Mouse (Mus musculus) myocyte (in vitro differentiated cells): ENCODE results near the gene Abhd6. TPM values are rescaled to one million over a fixed set of nuclear protein-coding genes. Genes with fewer than 3 reads are reported as not detected.
A peak's percentile ranks its signal among the peaks of the same experiment; 100 is the strongest.

ENCODE experiments used
- H3K27me3 ChIP-seq: one replicate; pipeline ENCODE4 v1.6.1; 2011; ENCODE audit not compliant: control insufficient read depth, insufficient read depth, insufficient read length
- H3K36me3 ChIP-seq: one replicate; pipeline ENCODE4 v1.6.1; 2011; ENCODE audit not compliant: control insufficient read depth, insufficient read depth
- H3K4me2 ChIP-seq: one replicate; pipeline ENCODE4 v1.6.1; 2011; ENCODE audit warnings: low read depth, control low read depth
- H3K4me3 ChIP-seq: one replicate; pipeline ENCODE4 v1.5.1; 2011; ENCODE audit warnings: mild to moderate bottlenecking, control low read depth, moderate library complexity
- H3K79me2 ChIP-seq: one replicate; pipeline ENCODE4 v1.6.1; 2011; ENCODE audit not compliant: control insufficient read depth, insufficient read depth
- H3ac ChIP-seq: one replicate; pipeline ENCODE4 v1.6.1; 2011; ENCODE audit not compliant: control insufficient read depth, insufficient read length
- CEBPB ChIP-seq: IDR thresholded peaks from 2 replicates; pipeline ENCODE4 v1.6.1; 2011; ENCODE audit warnings: mild to moderate bottlenecking, moderate library complexity; ENCODE audit not compliant: poor library complexity, insufficient read depth, severe bottlenecking
- E2F4 ChIP-seq: IDR thresholded peaks from one replicate; pipeline ENCODE4 v1.6.1; 2011; ENCODE audit warnings: mild to moderate bottlenecking, control low read depth, moderate library complexity; ENCODE audit not compliant: insufficient read depth
- MAX ChIP-seq: IDR thresholded peaks from one replicate; pipeline ENCODE4 v1.6.1; 2011; ENCODE audit warnings: low read depth, mild to moderate bottlenecking, control low read depth
- MYOD1 ChIP-seq, 3 experiments: IDR thresholded peaks; one replicate each; pipeline ENCODE4 v1.6.1; 2011; ENCODE audit warnings: control low read depth in 2 of 3, low read depth in 2 of 3, mild to moderate bottlenecking in 2 of 3, moderate library complexity in 1 of 3; ENCODE audit not compliant: insufficient read length in 2 of 3, control insufficient read depth in 1 of 3
- MYOG ChIP-seq, 3 experiments: IDR thresholded peaks; one replicate each; pipeline ENCODE4 v1.6.1; 2011; ENCODE audit warnings: control low read depth in 2 of 3, low read depth in 2 of 3, mild to moderate bottlenecking in 2 of 3; ENCODE audit not compliant: insufficient read length in 2 of 3, control insufficient read depth in 1 of 3, insufficient read depth in 1 of 3
- POLR2A ChIP-seq: IDR thresholded peaks from one replicate; pipeline ENCODE4 v1.6.1; 2011; ENCODE audit warnings: low read depth, mild to moderate bottlenecking, control low read depth, moderate library complexity; ENCODE audit not compliant: insufficient read length
- POLR2AphosphoS2 ChIP-seq: IDR thresholded peaks from one replicate; pipeline ENCODE4 v1.6.1; 2011; ENCODE audit warnings: low read depth, control low read depth; ENCODE audit not compliant: insufficient read length
- REST ChIP-seq: IDR thresholded peaks from one replicate; pipeline ENCODE4 v1.6.1; 2011; ENCODE audit warnings: mild to moderate bottlenecking, control low read depth, moderate library complexity; ENCODE audit not compliant: insufficient read depth, insufficient read length
- SRF ChIP-seq: IDR thresholded peaks from one replicate; pipeline ENCODE4 v1.6.1; 2011; ENCODE audit warnings: low read depth; ENCODE audit not compliant: control insufficient read depth, insufficient read length
- TCF12 ChIP-seq: IDR thresholded peaks from one replicate; pipeline ENCODE4 v1.6.1; 2011; ENCODE audit warnings: mild to moderate bottlenecking, control low read depth; ENCODE audit not compliant: poor library complexity, insufficient read depth, severe bottlenecking
- TCF3 ChIP-seq: IDR thresholded peaks from one replicate; pipeline ENCODE4 v1.6.1; 2011; ENCODE audit warnings: low read depth, control low read depth; ENCODE audit not compliant: insufficient read length
- USF1 ChIP-seq: IDR thresholded peaks from one replicate; pipeline ENCODE4 v1.6.1; 2011; ENCODE audit warnings: low read depth, mild to moderate bottlenecking, control low read depth, moderate library complexity
- polyA plus RNA-seq: library from polyadenylated mRNA; unstranded; fragments of >200 nt; fragmentation: generic; extraction: Trizol; gene quantifications from one replicate; pipeline ENCODE4 v1.2.1, GENCODE M21; 2012; ENCODE audit warnings: missing spikeins

Abhd6 gene
- polyA plus RNA-seq, 1 experiment, result 10.5 TPM

DNA sequence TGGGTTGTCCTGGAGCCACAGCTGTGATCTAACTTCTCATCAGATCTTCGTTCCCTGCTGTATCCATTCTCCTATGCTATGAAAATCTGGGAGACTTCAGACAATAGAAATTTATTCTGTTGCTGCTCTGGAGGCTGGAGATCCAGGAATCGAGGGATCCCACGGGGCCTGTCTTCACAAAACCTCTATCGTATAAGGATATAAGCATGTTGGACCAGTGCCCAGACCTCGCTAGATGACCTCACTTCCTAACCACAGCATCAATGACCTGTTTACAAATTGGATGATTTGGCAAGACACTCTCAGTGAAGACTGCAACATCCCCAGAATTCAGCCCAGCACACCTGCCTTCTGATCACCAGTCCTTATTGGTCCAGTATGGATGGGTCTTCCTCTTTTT lies 41.0 kb upstream of the Abhd6 start:
- no peak overlapping the region for H3K4me3 ChIP-seq
- no peaks in the 10 kb centered on the region for H3K79me2 ChIP-seq
- H3K4me2 ChIP-seq, result peak overlapping the region; percentile 46
- TF ChIP-seq MYOD1 (IDR thresholded peaks at IDR 0.05; ENCODE audit: control insufficient read depth in 1 of 3, insufficient read length in 2 of 3, low read depth in 2 of 3) (no peak), MAX (no peak)
- no peaks in the 10 kb centered on the region for H3K36me3 ChIP-seq
- H3ac ChIP-seq, result no peak overlapping the region
- H3K27me3 ChIP-seq, result no peaks in the 10 kb centered on the region

DNA sequence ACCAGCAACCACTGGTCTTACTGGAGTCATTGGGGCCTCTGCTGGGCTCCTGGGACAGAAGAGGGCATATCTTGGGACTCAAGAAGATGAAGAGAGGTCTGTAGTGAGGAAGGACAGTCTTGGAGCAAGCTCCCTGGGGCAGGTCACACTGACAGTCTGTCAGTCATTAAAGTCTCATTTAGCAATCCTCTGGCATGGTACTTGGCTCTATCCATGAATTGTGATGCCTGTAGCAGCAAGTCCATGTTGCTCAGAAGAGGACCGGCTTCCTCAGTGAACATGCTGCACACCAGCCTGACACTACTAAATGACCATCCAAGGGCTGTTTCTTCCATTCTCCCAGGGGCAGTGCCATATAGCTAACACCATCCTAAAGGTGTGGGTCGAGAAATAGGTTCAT lies 40.1 kb upstream of the Abhd6 start:
- Histone ChIP-seq H3ac (no peak overlapping the region), H3K4me3 (no peak overlapping the region), H3K27me3 (no peaks in the 10 kb centered on the region), H3K36me3 (no peaks in the 10 kb centered on the region), H3K79me2 (no peaks in the 10 kb centered on the region), H3K4me2 (no peak overlapping the region)
- TF ChIP-seq MYOD1 (IDR thresholded peaks at IDR 0.05; ENCODE audit: control insufficient read depth in 1 of 3, insufficient read length in 2 of 3, low read depth in 2 of 3) (no peak), TCF3 (no peak), MYOG (IDR thresholded peaks at IDR 0.05; ENCODE audit: control insufficient read depth in 1 of 3, insufficient read depth in 1 of 3, insufficient read length in 2 of 3, low read depth in 2 of 3) (no peak), E2F4 (no peak), SRF (no peak), TCF12 (no peak), MAX (no peak), REST (no peak), CEBPB (no peak), POLR2AphosphoS2 (no peak), POLR2A (no peak), USF1 (no peak)

DNA sequence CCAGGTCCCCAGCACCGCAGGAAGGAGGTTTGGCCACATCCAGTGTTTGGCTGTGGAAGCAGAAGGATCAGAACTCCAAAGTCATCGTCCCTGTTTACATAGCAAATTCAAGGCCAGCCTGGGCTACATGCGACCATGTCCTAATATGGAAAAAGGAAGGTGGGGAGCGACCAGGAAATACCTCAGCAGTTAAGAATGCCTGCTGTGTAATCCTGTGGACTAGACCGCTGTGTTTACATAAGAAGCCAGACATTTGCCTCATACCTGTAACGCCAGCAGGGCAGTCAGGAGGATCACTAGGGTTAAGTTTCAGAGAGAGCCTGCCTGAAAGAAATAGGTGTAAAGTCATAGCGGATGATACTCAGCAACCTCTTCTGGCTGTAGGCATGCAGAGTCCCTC lies 39.5 kb upstream of the Abhd6 start:
- H3K27me3 ChIP-seq, result no peaks in the 10 kb centered on the region
- H3K79me2 ChIP-seq, result no peaks in the 10 kb centered on the region
- H3ac ChIP-seq, result no peak overlapping the region
- H3K36me3 ChIP-seq, result no peaks in the 10 kb centered on the region
- H3K4me2 ChIP-seq, result no peak overlapping the region
- H3K4me3 ChIP-seq, result no peak overlapping the region
- TF ChIP-seq REST, result no peak

DNA sequence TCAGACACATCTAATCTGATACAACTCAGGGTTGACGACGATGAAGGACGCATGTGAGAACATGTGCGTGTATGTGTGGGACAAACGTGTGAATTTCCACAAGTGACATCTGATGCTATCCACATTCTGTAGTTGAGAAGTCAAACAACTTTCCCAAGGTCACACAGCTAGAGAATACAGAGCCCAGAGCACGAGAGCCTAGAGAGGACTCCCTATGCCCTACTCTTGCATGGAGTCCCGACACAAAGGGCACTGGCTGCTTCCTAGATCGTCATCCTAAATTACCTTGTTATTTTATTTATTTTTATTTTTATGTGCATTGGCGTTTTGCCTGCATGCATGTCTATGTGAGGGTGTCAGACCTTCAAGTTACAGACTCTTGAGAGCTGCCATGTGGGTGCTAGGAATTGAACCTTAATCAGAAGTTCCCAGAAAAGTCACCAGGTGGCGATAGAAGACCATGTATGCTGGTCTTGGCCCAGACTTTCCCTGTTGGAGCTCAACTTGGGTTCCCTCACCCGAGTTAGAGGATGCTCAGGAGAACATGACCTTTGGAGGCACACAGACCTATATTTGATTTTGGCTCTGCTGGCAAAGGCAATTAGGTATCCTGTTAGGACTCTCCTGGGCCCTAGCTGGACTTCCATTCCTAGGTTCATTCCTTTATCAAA lies 38.3 kb upstream of the Abhd6 start:
- Histone ChIP-seq H3K4me2 (no peak overlapping the region), H3K27me3 (no peaks in the 10 kb centered on the region), H3K79me2 (no peaks in the 10 kb centered on the region), H3K4me3 (no peak overlapping the region), H3ac (no peak overlapping the region), H3K36me3 (no peaks in the 10 kb centered on the region)
- TF ChIP-seq USF1 (no peak), POLR2AphosphoS2 (no peak), MAX (no peak), TCF3 (no peak), TCF12 (no peak), MYOD1 (IDR thresholded peaks at IDR 0.05; ENCODE audit: control insufficient read depth in 1 of 3, insufficient read length in 2 of 3, low read depth in 2 of 3) (no peak), MYOG (IDR thresholded peaks at IDR 0.05; ENCODE audit: control insufficient read depth in 1 of 3, insufficient read depth in 1 of 3, insufficient read length in 2 of 3, low read depth in 2 of 3) (no peak), CEBPB (no peak), REST (no peak), E2F4 (no peak), SRF (no peak), POLR2A (no peak)

DNA sequence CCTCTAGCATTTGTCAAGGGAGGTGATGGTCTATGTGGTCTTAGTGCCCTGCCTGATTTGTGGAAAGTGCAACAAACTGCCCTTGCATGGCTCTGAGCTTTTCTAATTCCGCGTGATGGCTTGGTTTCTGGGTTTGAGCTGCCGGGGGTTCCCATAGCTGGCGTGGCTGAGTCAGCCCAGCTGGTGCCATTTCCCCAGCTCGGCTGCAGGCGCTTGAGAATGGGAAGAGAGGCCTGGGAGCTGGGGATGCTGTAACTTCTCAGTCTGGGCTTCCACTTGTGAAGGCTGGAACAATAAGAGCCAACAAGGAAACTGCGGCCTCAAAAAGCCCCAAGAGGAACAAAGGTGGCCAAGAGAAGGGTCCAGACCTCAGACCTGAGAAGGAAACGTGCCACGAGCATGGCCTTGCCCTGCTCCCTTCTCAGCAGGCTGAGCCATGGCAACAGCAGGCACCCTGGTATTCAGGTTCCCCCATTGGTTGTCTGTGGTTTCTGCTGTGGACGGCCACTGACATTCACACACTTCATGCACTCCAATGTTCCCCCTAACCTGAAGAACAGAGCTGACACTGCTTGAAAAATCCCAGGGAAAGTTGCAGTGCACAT lies 30.7 kb upstream of the Abhd6 start:
- H3K36me3 ChIP-seq, result no peaks in the 10 kb centered on the region
- no peaks in the 10 kb centered on the region for H3K79me2 ChIP-seq
- H3K4me2 ChIP-seq, result no peak overlapping the region
- H3K4me3 ChIP-seq, result no peak overlapping the region
- H3ac ChIP-seq, result no peak overlapping the region
- TF ChIP-seq REST (no peak), MYOD1 (IDR thresholded peaks at IDR 0.05; ENCODE audit: control insufficient read depth in 1 of 3, insufficient read length in 2 of 3, low read depth in 2 of 3) (no peak), USF1 (no peak), SRF (no peak), E2F4 (no peak), POLR2AphosphoS2 (no peak), CEBPB (no peak), MAX (no peak), POLR2A (no peak), TCF3 (no peak), MYOG (IDR thresholded peaks at IDR 0.05; ENCODE audit: control insufficient read depth in 1 of 3, insufficient read depth in 1 of 3, insufficient read length in 2 of 3, low read depth in 2 of 3) (no peak), TCF12 (no peak)
- H3K27me3 ChIP-seq, result no peaks in the 10 kb centered on the region
